10 mouse cellular contexts compared by ENCODE assay signal in genomic region chr4:126992356-126992755, GRCm38 (mm10). TPM values are rescaled to one million over a fixed set of nuclear protein-coding genes. Genes with fewer than 3 reads are reported as not detected.
DNase-seq lines count a peak whose midpoint lies in the region; ATAC-seq and TF ChIP-seq lines count a peak whose summit lies in the region.
"Had no signal": no experiment of that assay in that cellular context is flagged by ENCODE, and none has a peak within 500 bp of the region (broad histone marks: within the 10 kb centered on the region; RNA-seq: fewer than 3 reads in every experiment).

No protein-coding gene starts in this region.

- H3K4me3 ChIP-seq in testis, adult 2 months (ENCODE audit: control insufficient read depth, low read depth, low read length) = no peak overlapping the region
- no peak overlapping the region for H3K4me3 ChIP-seq in liver, embryonic 13.5 days (replicated peaks)
- H3K4me3 ChIP-seq in embryonic facial prominence, embryonic 10.5 days = no peak overlapping the region
- H3K4me3 ChIP-seq in intestine, embryonic 15.5 days (replicated peaks) = no peak overlapping the region
- H3K4me3 ChIP-seq: embryonic facial prominence, embryonic 12.5 days had no signal

- H3K36me3 ChIP-seq in testis, adult 2 months (ENCODE audit: control insufficient read depth, insufficient read depth, low read length) = no peaks in the 10 kb centered on the region
- H3K36me3 ChIP-seq in liver, embryonic 13.5 days = no peaks in the 10 kb centered on the region
- H3K36me3 ChIP-seq in embryonic facial prominence, embryonic 10.5 days (replicated peaks) = no peaks in the 10 kb centered on the region
- H3K36me3 ChIP-seq in intestine, embryonic 15.5 days = no peaks in the 10 kb centered on the region
- H3K36me3 ChIP-seq: embryonic facial prominence, embryonic 12.5 days had no signal

- H3K4me1 ChIP-seq in testis, adult 2 months (ENCODE audit: control insufficient read depth, insufficient read depth, low read length) = no peaks in the 10 kb centered on the region
- no peaks in the 10 kb centered on the region for H3K4me1 ChIP-seq in liver, embryonic 13.5 days (replicated peaks)
- no peaks in the 10 kb centered on the region for H3K4me1 ChIP-seq in embryonic facial prominence, embryonic 10.5 days
- no peaks in the 10 kb centered on the region for H3K4me1 ChIP-seq in intestine, embryonic 15.5 days (replicated peaks)
- H3K4me1 ChIP-seq: embryonic facial prominence, embryonic 12.5 days had no signal

- no peak overlapping the region for H3K9ac ChIP-seq in liver, embryonic 13.5 days
- no peak overlapping the region for H3K9ac ChIP-seq in intestine, embryonic 15.5 days
- H3K9ac ChIP-seq: embryonic facial prominence, embryonic 12.5 days had no signal

- TF ChIP-seq POLR2A in testis, adult 2 months (IDR thresholded peaks at IDR 0.05; ENCODE audit: control insufficient read depth, low read depth, low read length) = no peak

- ATAC-seq in liver, embryonic 13.5 days (ENCODE audit: low read depth) = no peak
- no peak for ATAC-seq in cerebellum, adult (ENCODE audit: insufficient number of reproducible peaks, low FRiP score, low TSS enrichment)
- no peak for ATAC-seq in intestine, embryonic 15.5 days

- TF ChIP-seq CTCF in testis, adult 2 months (IDR thresholded peaks at IDR 0.05; ENCODE audit: control insufficient read depth, insufficient read depth, insufficient replicate concordance, low read depth, low read length) = peak; percentile 16; the same call in 1 of the 2 replicates

- H3K27ac ChIP-seq in testis, adult 2 months (ENCODE audit: control insufficient read depth, insufficient read depth, low read depth, low read length) = no peak overlapping the region
- no peak overlapping the region for H3K27ac ChIP-seq in liver, embryonic 13.5 days
- no peak overlapping the region for H3K27ac ChIP-seq in embryonic facial prominence, embryonic 10.5 days (replicated peaks)
- no peak overlapping the region for H3K27ac ChIP-seq in intestine, embryonic 15.5 days
- H3K27ac ChIP-seq: embryonic facial prominence, embryonic 12.5 days had no signal

- no peaks in the 10 kb centered on the region for H3K27me3 ChIP-seq in testis, adult 2 months (ENCODE audit: control insufficient read depth, insufficient read depth, low read length)
- no peaks in the 10 kb centered on the region for H3K27me3 ChIP-seq in liver, embryonic 13.5 days
- no peaks in the 10 kb centered on the region for H3K27me3 ChIP-seq in embryonic facial prominence, embryonic 10.5 days (replicated peaks; ENCODE audit: low read depth, poor library complexity, severe bottlenecking)
- no peaks in the 10 kb centered on the region for H3K27me3 ChIP-seq in intestine, embryonic 15.5 days (replicated peaks)
- H3K27me3 ChIP-seq: embryonic facial prominence, embryonic 12.5 days had no signal

- H3K9me3 ChIP-seq in liver, embryonic 13.5 days (replicated peaks) = no peaks in the 10 kb centered on the region
- H3K9me3 ChIP-seq in embryonic facial prominence, embryonic 10.5 days = no peaks in the 10 kb centered on the region
- H3K9me3 ChIP-seq in intestine, embryonic 15.5 days = no peaks in the 10 kb centered on the region
- H3K9me3 ChIP-seq: embryonic facial prominence, embryonic 12.5 days had no signal

- peak; percentile 8 for DNase-seq in gastrocnemius, postnatal 10 days
- no peak for DNase-seq in gastrocnemius, adult 18-20 months (ENCODE audit: low spot score)
- DNase-seq in testis, postnatal 14 days (ENCODE audit: low spot score) = no peak
- DNase-seq in liver, embryonic 13.5 days = peak; percentile 27
- no peak for DNase-seq in embryonic facial prominence, embryonic 10.5 days (ENCODE audit: low spot score)
- DNase-seq: midbrain, embryonic 14.5 days had no signal

- 40% methylated on average over 5 of the region's 5 CpGs for WGBS in liver, embryonic 13.5 days (ENCODE audit: insufficient replicate concordance)
- WGBS in embryonic facial prominence, embryonic 10.5 days = 70% methylated on average over 5 of the region's 5 CpGs
- 67% methylated on average over 5 of the region's 5 CpGs for WGBS in intestine, embryonic 15.5 days

- no peak overlapping the region for H3K4me2 ChIP-seq in liver, embryonic 13.5 days
- no peak overlapping the region for H3K4me2 ChIP-seq in intestine, embryonic 15.5 days (replicated peaks)
- H3K4me2 ChIP-seq: embryonic facial prominence, embryonic 12.5 days had no signal

RNA-seq across cellular contexts. Expression of gene Zmym4, which starts 24.4 kb away (rescaled TPM):
- total RNA-seq in gastrocnemius, postnatal 10 days (2021) = 10 to 100 TPM; 21.6 to 32.1 TPM
- 10 to 100 TPM; 14.6 to 16.3 TPM for total RNA-seq in gastrocnemius, adult 18-20 months (2021)
- polyA plus RNA-seq in testis, adult 2 months (2012; rRNA removed) = 17.1 and 17.3 TPM in 2 replicates
- polyA plus RNA-seq in liver, embryonic 13.5 days (2015; fragmentation: Nextera tagmentation; extraction: Ambion mirVana) = 4.0 and 4.4 TPM in 2 replicates
- polyA plus RNA-seq in embryonic facial prominence, embryonic 10.5 days (2016; fragmentation: Nextera tagmentation; extraction: Ambion mirVana) = 28.0 and 29.0 TPM in 2 replicates
- 15.1 and 15.2 TPM in 2 replicates for polyA plus RNA-seq in intestine, embryonic 15.5 days (2015; fragmentation: Nextera tagmentation; extraction: Ambion mirVana)

RNA-seq across cellular contexts. Expression of gene Sfpq, which starts 28.8 kb away (rescaled TPM):
- 100 to 1,000 TPM in 1 of 2 experiments, 10 to 100 TPM in 1; 97.8 to 138 TPM for total RNA-seq in gastrocnemius, postnatal 10 days (2021)
- 10 to 100 TPM; 54.9 to 65.1 TPM for total RNA-seq in gastrocnemius, adult 18-20 months (2021)
- polyA plus RNA-seq in testis, adult 2 months (2012; rRNA removed) = 20.6 and 24.5 TPM in 2 replicates
- polyA plus RNA-seq in liver, embryonic 13.5 days (2015; fragmentation: Nextera tagmentation; extraction: Ambion mirVana) = 35.2 and 39.2 TPM in 2 replicates
- 111 and 120 TPM in 2 replicates for polyA plus RNA-seq in embryonic facial prominence, embryonic 10.5 days (2016; fragmentation: Nextera tagmentation; extraction: Ambion mirVana)
- polyA plus RNA-seq in intestine, embryonic 15.5 days (2015; fragmentation: Nextera tagmentation; extraction: Ambion mirVana) = 71.9 and 75.6 TPM in 2 replicates

Comparison
In these comparisons a context has a peak if more than half of its experiments do, and no peak if none do; other contexts are left out.
1. DNase-seq: peak in gastrocnemius, postnatal 10 days (single experiment) and liver, embryonic 13.5 days (single experiment); none in gastrocnemius, adult 18-20 months (single experiment), testis, postnatal 14 days (single experiment) and embryonic facial prominence, embryonic 10.5 days (single experiment).